Mouse (Mus musculus): Measurements from ENCODE around the gene Hdc. TPM values are rescaled to one million over a fixed set of nuclear protein-coding genes. Genes with fewer than 3 reads are reported as not detected.
"Not testable (repeated sequence)": the region's sequence is repeated elsewhere in the genome, so short reads cannot be mapped to it uniquely, and the experiment has no call there.

The Hdc gene
- 1 to 10 TPM in 1 of 2 experiments, under 1 TPM in 1; 0.44 to 1.4 TPM for total RNA-seq (2021)
- long read RNA-seq, experiment 1, partial matches to known transcripts, result 0 of 2 reads
- long read RNA-seq, experiment 1, other reads (novel, unspliced or antisense), result 0 of 2 reads
- long read RNA-seq, experiment 2, result 0 reads

- DNase-seq, result no peak
- intact Hi-C loops (cut with DNase I), result no loop called here
Measured at GRCm38 (mm10) chr2:126619249-126619704, at the start of gene Hdc. TSS of gene Hdc (minus strand) at chr2:126619299.

- intact Hi-C loops (cut with DNase I), result no loop called here
- DNase-seq, result no peak
Measured at GRCm38 (mm10) chr2:126668621-126669252, 49.6 kb upstream of the Hdc start.

GRCm38 (mm10) chr2:126665984-126666383 is 46.9 kb upstream of the Hdc start:
- DNase-seq, result no peak
- intact Hi-C loops (cut with DNase I), result no loop called here

GRCm38 (mm10) chr2:126663481-126663880 is 44.4 kb upstream of the Hdc start:
- no peak for DNase-seq
- intact Hi-C loops (cut with DNase I), result loop anchor here (2.0 kb wide), 1 partner anchor 71 kb away; no protein-coding TSS in a partner anchor

- intact Hi-C loops (cut with DNase I), result no loop called here
- no peak for DNase-seq
Measured at GRCm38 (mm10) chr2:126652929-126653328, 33.8 kb upstream of the Hdc start.

GRCm38 (mm10) chr2:126647762-126648161 is 28.7 kb upstream of the Hdc start:
- DNase-seq, result no peak
- intact Hi-C loops (cut with DNase I), result no loop called here

GRCm38 (mm10) chr2:126646461-126646860 is 27.4 kb upstream of the Hdc start:
- intact Hi-C loops (cut with DNase I), result no loop called here
- DNase-seq, result no peak

GRCm38 (mm10) chr2:126644768-126645167 is 25.7 kb upstream of the Hdc start:
- no peak for DNase-seq
- intact Hi-C loops (cut with DNase I), result no loop called here

GRCm38 (mm10) chr2:126640298-126640697 is 21.2 kb upstream of the Hdc start:
- intact Hi-C loops (cut with DNase I), result no loop called here
- DNase-seq, result no peak

GRCm38 (mm10) chr2:126635939-126636823 is 17.1 kb upstream of the Hdc start:
- DNase-seq, result no peak
- intact Hi-C loops (cut with DNase I), result no loop called here

GRCm38 (mm10) chr2:126633165-126633564 is 14.1 kb upstream of the Hdc start:
- no peak for DNase-seq
- intact Hi-C loops (cut with DNase I), result no loop called here

GRCm38 (mm10) chr2:126628455-126628995 is 9.4 kb upstream of the Hdc start:
- intact Hi-C loops (cut with DNase I), result no loop called here
- no peak for DNase-seq

GRCm38 (mm10) chr2:126623138-126623537 is 4.0 kb upstream of the Hdc start:
- no peak for DNase-seq
- intact Hi-C loops (cut with DNase I), result no loop called here

- DNase-seq, result no peak
- intact Hi-C loops (cut with DNase I), result no loop called here
Measured at GRCm38 (mm10) chr2:126622455-126622854, 3.4 kb upstream of the Hdc start.

- intact Hi-C loops (cut with DNase I), result no loop called here
- no peak for DNase-seq
Measured at GRCm38 (mm10) chr2:126618470-126619179, 474 bp downstream of the Hdc start.

- DNase-seq, result no peak
- intact Hi-C loops (cut with DNase I), result no loop called here
Measured at GRCm38 (mm10) chr2:126615355-126615754, 3.7 kb downstream of the Hdc start.

GRCm38 (mm10) chr2:126609600-126609999 is 9.5 kb downstream of the Hdc start:
- intact Hi-C loops (cut with DNase I); DNase-seq: not testable (repeated sequence)

GRCm38 (mm10) chr2:126607553-126608203 is 11.4 kb downstream of the Hdc start:
- intact Hi-C loops (cut with DNase I), result no loop called here

GRCm38 (mm10) chr2:126606688-126607062 is 12.4 kb downstream of the Hdc start:
- intact Hi-C loops (cut with DNase I), result no loop called here
- DNase-seq, result no peak

More at GRCm38 (mm10) chr2:126607553-126608203, 11.4 kb downstream of the Hdc start:
- DNase-seq, result no peak
